Mouse (Mus musculus) gastrocnemius, postnatal 14 days (tissue): ENCODE results near the gene Gpr25. TPM values are rescaled to one million over a fixed set of nuclear protein-coding genes. Genes with fewer than 3 reads are reported as not detected.

Experiments used
- DNase-seq: peaks from one replicate; pipeline ENCODE4 v3.0.0; 2021; ENCODE audit warnings: mixed read lengths
- intact Hi-C: fragments of 180-260 bp; cut with DNase I; formaldehyde crosslinking; loops from one replicate; pipeline ENCODE4 v1.15.1; 2025; ENCODE audit warnings: low total_unique reads
- long read RNA-seq, 2 experiments: library from polyadenylated mRNA; stranded (forward); transcript quantifications; one replicate each; pipeline ENCODE4 v2.0.0; 2021
- total RNA-seq, 2 experiments: library from RNA; stranded (reverse); gene quantifications; 2 replicates each; pipeline ENCODE4 v1.2.3; 2021

The Gpr25 gene
- total RNA-seq = not detected
- long read RNA-seq, experiment 1 = 0 reads
- long read RNA-seq, experiment 2 = 0 reads

- intact Hi-C loops = no loop called here
- DNase-seq = no peak
These were observed at the start of gene Gpr25 for GRCm38 (mm10) chr1:136260635-136261238. TSS of gene Gpr25 (minus strand) at chr1:136260873.

GRCm38 (mm10) chr1:136309193-136309592 lies 48.5 kb upstream of the Gpr25 start:
- DNase-seq = no peak
- intact Hi-C loops = loop anchor here (5.0 kb wide), 1 partner anchor 148 kb away; no protein-coding TSS in a partner anchor

GRCm38 (mm10) chr1:136306424-136306823 lies 45.8 kb upstream of the Gpr25 start:
- no peak for DNase-seq
- intact Hi-C loops = loop anchor here (5.0 kb wide), 1 partner anchor 151 kb away; no protein-coding TSS in a partner anchor

GRCm38 (mm10) chr1:136293961-136294360 lies 33.3 kb upstream of the Gpr25 start:
- intact Hi-C loops = loop anchor here (5.0 kb wide), 1 partner anchor 163 kb away; no protein-coding TSS in a partner anchor
- DNase-seq = no peak

- DNase-seq = no peak
- intact Hi-C loops = loop anchor here (5.0 kb wide), 1 partner anchor 167 kb away; no protein-coding TSS in a partner anchor
These were observed 29.1 kb upstream of the Gpr25 start for GRCm38 (mm10) chr1:136289803-136290202.

GRCm38 (mm10) chr1:136277366-136277765 lies 16.7 kb upstream of the Gpr25 start:
- intact Hi-C loops = no loop called here
- DNase-seq = no peak

GRCm38 (mm10) chr1:136268224-136268623 lies 7.6 kb upstream of the Gpr25 start:
- no peak for DNase-seq
- intact Hi-C loops = no loop called here

- intact Hi-C loops = no loop called here
- DNase-seq = no peak
These were observed 5.5 kb upstream of the Gpr25 start for GRCm38 (mm10) chr1:136266127-136266526.

GRCm38 (mm10) chr1:136263355-136263754 lies 2.7 kb upstream of the Gpr25 start:
- intact Hi-C loops = no loop called here
- DNase-seq = no peak

- peak; percentile 67 for DNase-seq
- intact Hi-C loops = no loop called here
These were observed 609 bp downstream of the Gpr25 start for GRCm38 (mm10) chr1:136259893-136260634.

- DNase-seq = no peak
These were observed 1.2 kb downstream of the Gpr25 start for GRCm38 (mm10) chr1:136259543-136259892.

GRCm38 (mm10) chr1:136258495-136258894 lies 2.2 kb downstream of the Gpr25 start:
- no peak for DNase-seq

More at GRCm38 (mm10) chr1:136259543-136259892, 1.2 kb downstream of the Gpr25 start:
- intact Hi-C loops = no loop called here

GRCm38 (mm10) chr1:136255657-136256056 lies 5.0 kb downstream of the Gpr25 start:
- intact Hi-C loops = no loop called here
- DNase-seq = no peak

More at GRCm38 (mm10) chr1:136258495-136258894, 2.2 kb downstream of the Gpr25 start:
- intact Hi-C loops = no loop called here

GRCm38 (mm10) chr1:136255174-136255573 lies 5.5 kb downstream of the Gpr25 start:
- no peak for DNase-seq
- intact Hi-C loops = no loop called here

- intact Hi-C loops = no loop called here
- no peak for DNase-seq
These were observed 6.1 kb downstream of the Gpr25 start for GRCm38 (mm10) chr1:136254503-136255065.

- DNase-seq = no peak
- intact Hi-C loops = no loop called here
These were observed 7.2 kb downstream of the Gpr25 start for GRCm38 (mm10) chr1:136253472-136253871.

GRCm38 (mm10) chr1:136249662-136250061 lies 11.0 kb downstream of the Gpr25 start:
- DNase-seq = no peak
- intact Hi-C loops = no loop called here

- intact Hi-C loops = no loop called here
- DNase-seq = no peak
These were observed 13.3 kb downstream of the Gpr25 start for GRCm38 (mm10) chr1:136247393-136247792.

GRCm38 (mm10) chr1:136244469-136244868 lies 16.2 kb downstream of the Gpr25 start:
- DNase-seq = no peak
- intact Hi-C loops = no loop called here

GRCm38 (mm10) chr1:136241801-136242200 lies 18.9 kb downstream of the Gpr25 start:
- DNase-seq = no peak
- intact Hi-C loops = no loop called here
